Mouse (Mus musculus) heart, postnatal 0 days (tissue): ENCODE results near the gene Pik3ca. TPM values are rescaled to one million over a fixed set of nuclear protein-coding genes. Genes with fewer than 3 reads are reported as not detected.

Source experiments
- ATAC-seq: fragments of 200-750 bp; cut with Nextera tagmentation; 2 replicates; pipeline ENCODE4 v1.8.0; 2017; ENCODE audit warnings: low read depth, moderate number of reproducible peaks, moderate library complexity; ENCODE audit not compliant: insufficient read depth
- DNase-seq: peaks from one replicate; pipeline ENCODE4 v3.0.0-alpha.2; 2016; ENCODE audit warnings: low spot score
- H3K27ac ChIP-seq: fragments of 300-500 bp; sonication (generic); 2 replicates; pipeline ENCODE4 v1.5.1; 2014; ENCODE audit warnings: low read depth, mild to moderate bottlenecking
- H3K27me3 ChIP-seq: fragments of 300-500 bp; sonication (generic); 2 replicates; pipeline ENCODE4 v1.6.1; 2014; ENCODE audit warnings: low read length, mixed read lengths; ENCODE audit not compliant: control insufficient read depth, insufficient read depth
- H3K36me3 ChIP-seq: fragments of 300-500 bp; sonication (generic); replicated peaks from 2 replicates; pipeline ENCODE4 v1.6.1; 2014; ENCODE audit warnings: low read length, mixed read lengths; ENCODE audit not compliant: control insufficient read depth, insufficient read depth
- H3K4me1 ChIP-seq: fragments of 300-500 bp; sonication (generic); 2 replicates; pipeline ENCODE4 v1.6.1; 2014; ENCODE audit warnings: antibody characterized with exemption; ENCODE audit not compliant: control insufficient read depth, insufficient read depth
- H3K4me2 ChIP-seq: fragments of 300-500 bp; sonication (generic); 2 replicates; pipeline ENCODE4 v1.6.1; 2014; ENCODE audit warnings: low read depth, mild to moderate bottlenecking, low read length, moderate library complexity
- H3K4me3 ChIP-seq: fragments of 300-500 bp; sonication (generic); 2 replicates; pipeline ENCODE4 v1.5.1; 2014; ENCODE audit warnings: low read depth, low read length
- H3K9ac ChIP-seq: fragments of 300-500 bp; sonication (generic); replicated peaks from 2 replicates; pipeline ENCODE4 v1.6.1; 2014; ENCODE audit warnings: low read depth, low read length, mixed read lengths
- H3K9me3 ChIP-seq: fragments of 300-500 bp; sonication (generic); replicated peaks from 2 replicates; pipeline ENCODE4 v1.6.1; 2016; ENCODE audit warnings: low read length; ENCODE audit not compliant: control insufficient read depth
- CTCF ChIP-seq: IDR thresholded peaks from 2 replicates; pipeline ENCODE4 v1.5.1; 2016; ENCODE audit warnings: antibody characterized with exemption, control low read depth, low read depth
- EP300 ChIP-seq: IDR thresholded peaks from 2 replicates; pipeline ENCODE4 v1.6.1; 2016; ENCODE audit warnings: antibody characterized with exemption, low read depth
- WGBS: fragments of 180-500 bp; shearing (Covaris S2); extraction: QIAGEN DNeasy Blood & Tissue Kit; methylation state at CpG from one replicate; pipeline ENCODE4 v1.1.7; 2014; 5-methylcytosine and 5-hydroxymethylcytosine counted together
- polyA plus RNA-seq: library from polyadenylated mRNA; unstranded; fragments of >200 nt; fragmentation: Nextera tagmentation; extraction: Ambion mirVana; gene quantifications from 2 replicates; pipeline ENCODE4 v1.2.1, GENCODE M21; 2015
- total RNA-seq: library from RNA; depleted of rRNA; stranded (reverse); fragments of >200 nt; gene quantifications from 2 replicates; pipeline ENCODE4 v1.2.3, GENCODE M21; 2014; ENCODE audit warnings: low replicate concordance

Gene Pik3ca
- total and polyA plus RNA-seq, 2 experiments from 2014 or later, result 6.7 to 19.2 TPM

DNA sequence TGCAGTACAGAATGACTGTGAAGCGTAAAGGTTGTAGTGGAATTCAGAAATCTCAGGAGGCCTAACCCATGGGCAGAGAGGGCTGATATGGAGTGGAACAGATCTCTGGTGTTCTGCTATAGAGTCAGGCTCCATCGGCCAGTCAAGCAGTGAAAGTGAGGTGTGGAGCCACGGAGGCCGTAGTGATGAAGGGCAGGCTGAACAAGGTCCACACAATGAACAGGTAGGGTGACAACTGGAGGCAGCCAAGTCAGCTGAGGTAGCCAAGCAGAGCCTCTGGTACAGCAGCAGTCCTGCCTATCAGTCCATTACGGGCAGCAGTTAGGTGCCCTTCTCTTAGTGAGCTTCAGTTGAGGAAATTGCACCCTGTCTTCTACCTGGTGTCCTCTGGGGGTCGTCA is 24.2 kb upstream of the Pik3ca start:
- Histone ChIP-seq H3K9me3 (no peaks in the 10 kb centered on the region), H3K36me3 (no peaks in the 10 kb centered on the region), H3K27ac (no peak overlapping the region), H3K9ac (no peak overlapping the region), H3K27me3 (no peaks in the 10 kb centered on the region), H3K4me3 (no peak overlapping the region), H3K4me2 (no peak overlapping the region), H3K4me1 (no peaks in the 10 kb centered on the region)
- DNase-seq, result no peak
- TF ChIP-seq EP300 (no peak), CTCF (no peak)
- no peak for ATAC-seq
- WGBS, result 83% methylated on average over 6 of the region's 6 CpGs

DNA sequence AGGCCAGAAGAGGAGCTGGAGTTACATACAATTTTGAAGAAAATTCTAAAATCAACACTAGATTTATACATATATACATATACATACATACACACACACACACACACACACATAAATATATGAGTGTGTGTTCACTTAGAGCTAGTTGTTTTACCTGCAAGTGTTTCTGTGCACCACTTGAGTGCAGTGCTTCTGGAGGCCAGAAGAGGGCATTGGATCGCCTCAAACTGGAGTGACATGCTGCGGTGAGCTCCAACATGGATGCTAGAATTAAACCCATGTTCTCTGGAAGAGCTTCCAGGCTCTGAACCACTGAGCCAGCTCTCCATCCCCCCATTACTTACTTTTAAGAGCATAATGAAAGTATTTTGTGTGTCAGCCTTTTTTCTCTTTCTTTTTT is 17.6 kb upstream of the Pik3ca start:
- no peak overlapping the region for H3K9ac ChIP-seq
- no peaks in the 10 kb centered on the region for H3K36me3 ChIP-seq
- H3K9me3 ChIP-seq, result no peaks in the 10 kb centered on the region
- no peak overlapping the region for H3K4me3 ChIP-seq
- H3K4me1 ChIP-seq, result no peaks in the 10 kb centered on the region
- DNase-seq (peak; percentile 30), ATAC-seq (no peak)
- no peak overlapping the region for H3K27ac ChIP-seq
- TF ChIP-seq CTCF (peak; percentile 50), EP300 (no peak)
- H3K27me3 ChIP-seq, result no peaks in the 10 kb centered on the region
- WGBS, result 23% methylated on average over 2 of the region's 2 CpGs
- H3K4me2 ChIP-seq, result no peak overlapping the region

- TF ChIP-seq CTCF (no peak), EP300 (no peak)
- no peak overlapping the region for H3K4me2 ChIP-seq
- H3K4me3 ChIP-seq, result no peak overlapping the region
- no peaks in the 10 kb centered on the region for H3K27me3 ChIP-seq
- ATAC-seq, result no peak
- H3K9ac ChIP-seq, result no peak overlapping the region
- no peaks in the 10 kb centered on the region for H3K36me3 ChIP-seq
- 70% methylated on average over 3 of the region's 3 CpGs for WGBS
- H3K9me3 ChIP-seq, result no peaks in the 10 kb centered on the region
- DNase-seq, result no peak
- H3K4me1 ChIP-seq, result no peaks in the 10 kb centered on the region
- H3K27ac ChIP-seq, result no peak overlapping the region
These were observed 15.9 kb upstream of the Pik3ca start for GRCm38 (mm10) chr3:32381556-32381955.

DNA sequence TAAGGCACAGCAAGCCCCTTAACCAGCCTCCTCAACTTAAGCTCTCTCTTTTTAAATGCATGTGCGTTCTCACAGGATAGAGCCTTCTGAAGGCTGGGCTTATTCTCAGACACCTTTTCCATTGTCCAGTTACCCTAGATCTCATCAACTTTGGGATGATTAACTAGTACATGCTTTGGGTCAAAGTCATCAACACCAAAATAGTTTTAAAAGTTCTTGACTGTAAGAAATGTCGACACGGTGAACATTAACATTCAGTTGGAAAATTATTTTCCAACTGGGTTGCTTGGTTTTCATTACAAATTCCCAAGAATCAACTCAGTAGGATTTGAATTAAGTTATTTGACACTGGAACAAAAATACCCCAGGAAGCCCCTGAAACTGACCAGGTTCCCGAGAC is 4.6 kb upstream of the Pik3ca start:
- whole genome bisulfite sequencing, result 82% methylated on average over 4 of the region's 4 CpGs
- TF ChIP-seq EP300, result no peak
- TF ChIP-seq CTCF, result no peak
- no peak overlapping the region for H3K4me3 ChIP-seq
- no peaks in the 10 kb centered on the region for H3K4me1 ChIP-seq
- no peak overlapping the region for H3K4me2 ChIP-seq
- no peak for ATAC-seq
- no peaks in the 10 kb centered on the region for H3K9me3 ChIP-seq
- no peak overlapping the region for H3K27ac ChIP-seq
- H3K27me3 ChIP-seq, result no peaks in the 10 kb centered on the region
- H3K36me3 ChIP-seq, result no peaks in the 10 kb centered on the region
- no peak overlapping the region for H3K9ac ChIP-seq
- no peak for DNase-seq

DNA sequence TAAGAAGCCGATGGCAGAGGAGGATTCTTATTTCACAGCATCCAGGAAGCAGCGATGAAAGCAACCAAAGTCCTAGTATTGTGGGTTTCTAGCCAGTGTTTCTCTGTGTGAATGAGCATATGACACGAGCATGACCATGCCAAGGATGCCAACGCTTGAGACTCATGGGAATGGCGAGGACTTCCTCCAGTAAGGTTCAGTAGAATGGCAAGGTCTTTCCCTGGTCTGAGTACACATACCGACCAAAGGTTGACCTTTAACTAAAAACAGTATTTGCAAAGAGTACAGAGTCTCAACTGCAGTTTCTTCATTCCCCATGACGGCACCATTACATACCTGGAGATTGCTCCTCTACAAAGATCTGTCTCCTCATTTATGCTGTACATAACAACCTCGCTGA is 3.5 kb upstream of the Pik3ca start:
- no peak overlapping the region for H3K27ac ChIP-seq
- H3K4me1 ChIP-seq, result peaks cover 6% of the 10 kb centered on the region
- H3K4me3 ChIP-seq, result no peak overlapping the region
- no peaks in the 10 kb centered on the region for H3K9me3 ChIP-seq
- H3K36me3 ChIP-seq, result no peaks in the 10 kb centered on the region
- no peak for TF ChIP-seq CTCF
- TF ChIP-seq EP300, result no peak
- DNase-seq (no peak), ATAC-seq (no peak)
- H3K4me2 ChIP-seq, result no peak overlapping the region
- H3K9ac ChIP-seq, result no peak overlapping the region
- 84% methylated on average over 8 of the region's 8 CpGs for WGBS
- no peaks in the 10 kb centered on the region for H3K27me3 ChIP-seq

GRCm38 (mm10) chr3:32395771-32396551 is 1.5 kb upstream of the Pik3ca start:
- Histone ChIP-seq H3K9ac (peak overlapping the region; percentile 57), H3K27ac (peak overlapping the region; percentile 91), H3K4me3 (peak overlapping the region; percentile 74), H3K9me3 (no peaks in the 10 kb centered on the region), H3K4me1 (peaks cover 22% of the 10 kb centered on the region), H3K36me3 (no peaks in the 10 kb centered on the region), H3K27me3 (no peaks in the 10 kb centered on the region), H3K4me2 (peak overlapping the region; percentile 64)
- peak; percentile 29 for DNase-seq
- 15% methylated on average over 23 of the region's 24 CpGs for WGBS
- TF ChIP-seq EP300 (no peak), CTCF (no peak; the same call in 1 of the 2 replicates)
- ATAC-seq, result no peak
